Mouse (Mus musculus) cerebellum, postnatal 36 days (tissue): ENCODE measurements around the gene Mpdu1.

Source experiments
- DNase-seq, 2 experiments: peaks; one replicate each; pipeline ENCODE4 v3.0.0; 2021 to 2022; ENCODE audit warnings: mixed read lengths in 2 of 2

The Mpdu1 gene

DNA sequence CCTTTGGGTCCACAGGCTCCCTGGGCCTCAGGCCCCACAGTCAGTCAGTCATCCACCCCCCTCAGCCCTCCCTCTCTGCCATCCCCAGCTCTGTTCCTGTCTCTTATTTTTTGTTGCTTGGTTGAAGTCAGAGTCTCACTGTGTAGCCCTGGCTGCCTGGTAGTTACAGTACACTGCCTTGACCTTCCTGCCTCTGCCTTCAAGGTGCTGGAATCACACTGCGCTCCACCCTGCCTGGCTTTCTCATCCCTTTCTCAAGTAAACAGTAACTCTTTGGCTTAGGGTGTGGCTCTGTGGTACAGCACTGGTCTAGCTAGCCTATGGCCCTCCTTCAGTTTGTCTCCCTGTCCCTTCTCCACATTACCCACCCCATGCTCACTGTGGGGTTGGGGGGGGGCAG lies 27.4 kb upstream of the Mpdu1 start:
- DNase-seq: no peak

DNA sequence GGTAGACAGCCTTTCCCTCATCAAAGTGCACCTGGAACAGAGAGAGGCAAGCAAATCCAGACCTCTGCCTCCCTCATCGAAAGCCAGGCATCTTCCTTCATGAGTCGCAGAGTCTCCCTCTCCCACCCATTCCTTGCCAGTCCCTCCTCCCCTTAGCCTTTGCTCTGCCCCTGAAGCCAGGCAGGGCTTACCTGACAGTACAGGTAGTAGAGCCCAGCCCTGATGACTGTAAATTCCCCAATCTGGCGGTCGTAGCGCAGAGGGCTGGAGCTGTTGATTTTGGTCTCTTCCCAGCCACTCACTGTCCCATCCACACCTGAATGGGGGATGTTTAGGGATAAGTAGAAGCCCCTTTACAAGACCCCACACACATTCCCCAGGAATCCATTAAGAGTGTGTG lies 24.6 kb upstream of the Mpdu1 start:
- DNase-seq: no peak

DNA sequence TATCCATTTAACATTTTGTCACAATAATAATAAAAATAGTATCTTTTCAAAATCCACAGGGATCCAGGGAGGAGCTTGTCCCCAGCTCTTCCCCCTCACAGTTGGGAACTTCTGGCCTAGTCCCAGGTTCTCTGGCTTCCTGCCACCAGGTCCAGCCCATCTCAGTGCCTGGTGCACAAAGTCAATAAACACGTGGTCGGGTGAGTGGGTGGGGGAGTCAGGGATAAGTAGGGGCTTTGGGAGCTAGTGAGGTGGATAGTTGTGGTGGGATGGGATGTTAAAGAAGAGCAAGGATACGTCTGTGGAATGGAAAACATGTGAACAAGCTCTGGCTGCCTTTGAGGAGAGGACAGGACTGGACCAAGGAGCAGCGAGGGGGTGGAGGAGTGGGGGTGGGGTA lies 23.9 kb upstream of the Mpdu1 start:
- peak; percentile 77 to 84 for DNase-seq

DNA sequence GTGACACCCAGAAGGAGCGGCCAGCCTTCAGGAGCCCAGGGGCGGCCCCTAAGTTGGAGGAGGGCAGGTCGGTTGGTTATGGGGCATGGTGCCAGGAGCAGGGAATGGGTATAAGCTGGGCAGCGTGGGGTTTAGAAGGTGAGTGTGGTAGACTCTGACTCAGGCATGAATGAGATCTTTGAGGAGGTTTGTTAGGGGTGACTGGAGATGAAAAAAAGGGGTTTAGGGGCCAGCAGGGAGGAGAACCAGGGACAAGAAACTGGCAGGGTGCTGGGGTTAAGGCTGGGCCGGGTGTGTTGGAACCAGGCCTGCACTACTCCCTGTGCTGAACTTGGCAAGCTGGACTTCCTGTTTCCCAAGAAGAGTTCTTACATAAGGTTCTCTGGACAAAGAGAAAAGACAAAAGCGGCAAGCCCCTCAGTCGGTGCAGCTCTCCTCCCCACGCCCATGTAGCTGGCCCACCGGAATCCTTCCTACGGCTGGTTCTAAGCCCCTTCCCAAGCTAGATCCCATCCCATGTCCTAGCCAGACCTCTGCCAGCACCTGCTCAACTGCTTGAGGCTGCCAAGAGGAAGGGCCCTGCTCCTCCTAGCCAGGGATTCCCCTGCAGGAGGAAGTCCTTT lies 23.2 kb upstream of the Mpdu1 start, which contains the start of gene Tnfsf13:
Gene Tnfsf13 (minus strand): TSS at position 259 of the 623 bp plus-strand sequence.
- peak; percentile 79 to 84 for DNase-seq

DNA sequence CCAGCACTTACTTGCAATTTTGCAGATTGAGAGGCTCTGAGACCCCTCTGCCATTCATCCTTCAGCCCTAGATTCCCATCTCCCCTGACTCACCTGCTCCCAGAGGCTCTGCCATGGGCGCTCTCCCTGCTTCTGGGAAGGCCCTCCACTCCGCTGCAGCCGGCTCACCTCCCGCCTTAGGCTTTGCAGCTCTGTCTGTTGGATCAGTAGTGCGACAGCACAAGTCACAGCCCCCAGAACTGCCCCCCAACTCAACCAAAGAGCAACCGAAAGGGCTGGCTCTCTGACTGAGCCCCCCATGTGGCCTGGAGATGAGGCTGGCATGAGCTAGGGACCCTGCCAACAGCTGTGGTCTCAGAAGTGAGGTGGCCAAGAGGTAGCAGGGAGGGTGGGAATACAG lies 22.5 kb upstream of the Mpdu1 start:
- DNase-seq: no peak

DNA sequence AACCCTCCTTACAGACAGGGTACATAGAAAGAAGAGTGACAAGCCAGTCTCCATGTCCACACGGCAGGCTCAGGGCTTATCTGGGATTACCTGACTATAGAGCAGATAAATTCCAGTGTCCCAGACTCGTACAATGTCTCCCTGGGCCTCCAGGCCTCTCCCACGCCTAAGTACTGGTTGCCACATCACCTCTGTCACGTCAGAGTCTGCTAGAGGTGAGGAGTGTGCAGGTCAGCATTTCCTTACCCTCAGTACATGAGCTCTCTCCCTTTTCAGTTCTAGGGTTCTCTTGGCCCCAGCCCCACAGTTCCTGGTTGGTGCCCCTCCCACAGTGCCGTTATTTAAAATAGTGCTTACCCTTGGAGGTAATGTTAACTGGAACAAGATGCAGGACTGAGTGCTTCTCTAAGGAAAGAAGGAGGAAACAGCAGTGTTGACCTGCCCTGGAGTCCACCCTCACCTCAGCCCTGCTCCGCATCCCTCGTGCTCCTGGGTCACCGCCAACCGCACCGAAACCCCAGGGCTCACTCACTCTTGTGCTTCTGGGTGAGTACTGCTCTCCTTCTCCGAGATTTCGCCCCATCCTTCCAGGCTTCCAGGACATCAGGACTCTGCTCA lies 21.8 kb upstream of the Mpdu1 start:
- DNase-seq: peak in 1 of 2 experiments; percentile 40

DNA sequence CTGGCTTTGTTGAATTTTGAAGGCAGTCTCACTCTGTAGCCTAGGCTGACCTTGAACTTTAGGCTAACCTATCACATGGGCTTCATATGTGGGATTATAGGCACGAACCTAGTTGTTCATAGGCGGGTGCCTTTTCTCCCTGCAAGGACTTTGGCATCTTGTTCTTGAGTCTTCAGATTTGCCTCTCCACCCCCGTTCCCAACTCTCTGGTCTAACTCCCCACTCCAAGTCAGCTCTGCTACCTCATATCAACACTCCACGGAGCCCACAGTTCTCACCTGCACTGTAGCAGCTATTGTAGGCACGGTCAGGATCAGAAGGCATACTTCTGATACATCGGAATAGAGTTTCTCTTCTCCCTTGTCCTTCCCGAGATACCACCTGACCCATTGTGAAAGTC lies 21.1 kb upstream of the Mpdu1 start:
- DNase-seq: no peak

DNA sequence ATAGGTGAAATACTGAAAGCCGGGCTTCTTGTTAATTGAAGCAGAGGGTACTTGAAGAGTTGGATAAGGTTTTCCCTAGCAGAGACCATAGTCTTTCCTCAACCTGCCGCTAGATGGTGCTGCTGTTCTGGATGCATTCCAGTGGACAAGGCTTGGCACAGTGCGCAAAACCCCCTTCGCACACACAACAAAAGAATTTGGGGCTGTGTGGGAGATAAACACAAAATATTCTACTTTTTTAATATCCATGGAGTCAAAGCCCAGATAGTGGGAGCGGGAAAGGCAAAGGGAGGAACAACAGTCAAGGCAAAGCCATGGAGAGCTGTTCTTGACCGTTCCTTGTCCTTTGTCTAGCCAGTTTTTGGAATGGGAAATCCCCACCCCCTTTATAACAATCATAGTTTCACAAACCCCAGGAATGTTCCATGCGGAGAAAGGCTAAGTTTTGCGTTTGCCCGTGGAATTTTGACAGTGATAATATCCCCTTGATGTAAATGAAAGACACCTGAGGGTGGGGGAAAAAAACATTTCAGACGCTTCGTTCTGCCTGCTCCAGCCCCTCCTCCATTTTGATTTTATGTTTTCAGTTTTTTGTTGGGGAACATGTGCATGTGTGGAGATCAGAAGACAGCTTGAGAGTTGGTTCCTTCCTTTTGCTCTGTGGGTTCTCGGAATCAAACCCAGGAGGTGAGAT lies 20.5 kb upstream of the Mpdu1 start:
- DNase-seq: peak; percentile 90 to 94

DNA sequence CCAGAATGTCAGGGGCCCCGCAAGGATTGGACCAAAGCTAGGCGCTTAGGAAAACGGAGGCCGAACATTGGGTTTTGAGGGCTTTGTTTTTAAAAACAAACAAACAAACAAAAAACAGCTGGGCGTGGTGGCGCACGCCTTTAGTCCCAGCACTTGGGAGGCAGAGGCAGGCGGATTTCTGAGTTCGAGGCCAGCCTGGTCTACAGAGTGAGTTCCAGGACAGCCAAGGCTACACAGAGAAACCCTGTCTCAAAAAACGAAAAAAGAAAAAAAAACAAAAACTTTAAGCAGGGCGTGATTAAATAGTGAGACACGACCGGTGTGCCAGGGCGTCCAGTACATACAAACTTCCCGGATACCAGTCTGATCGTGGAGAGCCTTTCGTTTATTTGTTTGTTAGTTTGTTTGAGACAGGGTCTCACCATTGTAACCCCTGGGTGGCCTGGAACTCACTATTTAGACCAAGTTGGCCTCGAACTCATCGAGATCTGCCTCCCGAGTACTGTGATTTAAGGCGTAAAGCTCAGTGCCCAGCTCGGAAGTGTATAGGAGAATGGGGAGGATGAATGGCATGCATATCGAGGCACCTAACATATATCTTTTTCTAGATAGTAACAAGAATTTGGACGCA lies 19.9 kb upstream of the Mpdu1 start:
- peak in 1 of 2 experiments; percentile 24 for DNase-seq

DNA sequence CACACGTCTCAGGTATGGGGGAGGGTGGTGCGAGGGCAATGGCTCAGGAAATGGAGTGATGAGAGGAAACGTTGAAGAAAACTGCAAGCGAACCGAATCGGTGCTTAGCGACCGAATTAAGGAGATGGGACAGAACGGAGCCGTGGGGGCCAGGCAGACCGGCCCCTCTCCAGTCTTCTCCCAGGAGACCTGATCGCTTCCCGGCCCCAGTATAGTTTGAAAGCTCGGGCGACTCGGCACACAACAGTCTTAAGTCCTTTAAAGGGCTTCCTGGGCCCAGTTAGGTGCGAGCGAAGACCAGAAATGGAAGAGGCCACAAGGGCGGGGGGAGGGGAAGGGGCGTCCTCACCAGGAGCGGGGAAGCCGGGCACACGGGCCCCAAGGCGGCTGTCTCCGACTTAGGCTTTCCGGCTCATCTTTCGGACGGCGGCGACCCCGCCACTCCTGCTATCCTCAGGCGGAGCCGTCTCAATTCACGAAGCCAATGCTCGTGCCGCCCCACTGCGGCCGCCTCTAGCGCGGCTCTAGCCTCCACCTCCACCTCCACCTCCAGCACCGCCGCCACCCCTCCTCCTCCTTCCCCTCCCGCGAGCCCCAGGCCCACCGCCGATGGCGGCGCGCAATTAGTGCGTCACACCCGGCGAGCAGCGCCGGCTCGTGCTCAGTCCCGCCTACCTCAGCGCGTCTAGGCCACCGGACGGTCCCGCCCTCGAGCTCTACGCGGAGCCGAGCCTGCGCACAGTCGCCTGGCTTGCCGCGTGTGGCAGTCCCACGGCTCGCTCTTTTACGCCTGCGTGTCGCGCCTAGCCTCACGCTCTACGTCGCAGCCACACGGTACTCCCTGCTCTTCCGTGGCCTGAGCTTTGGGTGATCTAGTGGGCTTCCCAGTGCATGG lies 19.1 kb upstream of the Mpdu1 start, which contains the start of gene Senp3:
Gene Senp3 (minus strand): TSS at position 771 of the 895 bp plus-strand sequence.
- DNase-seq: peak; percentile 95 to 98

DNA sequence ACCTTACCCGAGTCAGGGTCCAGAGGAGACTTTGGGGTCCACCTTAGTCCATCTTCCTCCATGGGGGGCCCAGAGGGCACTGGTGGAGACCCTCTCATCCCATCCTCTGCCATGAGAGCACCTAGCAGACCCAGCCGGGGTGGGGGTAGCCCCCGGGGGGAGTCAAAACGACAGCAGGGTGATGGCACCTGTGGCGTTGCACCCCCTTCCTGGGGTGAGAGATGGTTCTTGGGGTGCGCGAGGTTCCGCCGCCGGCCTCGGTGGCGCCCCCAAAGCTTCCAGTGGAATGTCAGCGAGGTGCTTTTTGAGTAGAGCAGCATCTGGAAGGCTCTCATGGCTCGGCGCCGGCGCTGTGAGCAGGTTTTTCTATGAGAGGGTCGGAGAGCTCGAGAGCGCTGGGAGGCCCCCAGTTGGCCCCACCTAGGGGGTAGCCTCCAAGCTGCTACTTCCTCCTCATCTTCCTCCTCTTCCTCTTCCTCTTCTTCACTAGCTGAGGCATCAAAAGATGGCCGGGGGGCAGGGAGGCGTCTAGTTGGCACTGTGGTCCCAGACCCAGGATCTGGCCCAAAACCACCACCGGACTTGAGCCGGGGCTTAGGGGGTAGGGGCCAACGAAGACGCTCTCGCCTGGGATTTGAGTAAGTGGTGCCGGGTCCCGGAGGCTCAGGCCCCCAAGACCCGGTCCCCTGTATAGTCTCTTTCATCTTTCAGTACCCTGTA lies 17.9 kb upstream of the Mpdu1 start:
- DNase-seq: peak in 1 of 2 experiments; percentile 15

DNA sequence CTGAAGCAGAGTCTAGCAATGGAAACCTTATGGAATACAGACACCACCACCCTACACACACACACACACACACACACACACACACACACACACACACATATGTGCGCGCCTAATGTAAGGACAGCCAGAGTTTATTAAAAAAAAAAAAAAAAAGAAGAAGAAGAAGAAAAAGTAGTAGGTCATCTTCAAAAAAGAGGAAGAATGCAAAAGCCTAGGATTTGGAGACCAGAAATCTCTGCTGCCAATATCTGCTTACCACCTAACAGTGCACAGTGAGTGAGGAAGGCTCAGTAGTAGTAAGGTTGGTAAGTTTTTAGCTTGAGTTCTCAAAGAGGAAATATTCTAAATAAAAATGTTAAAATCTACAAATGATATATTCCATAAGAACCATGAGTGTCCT lies 16.7 kb upstream of the Mpdu1 start:
- no peak for DNase-seq

DNA sequence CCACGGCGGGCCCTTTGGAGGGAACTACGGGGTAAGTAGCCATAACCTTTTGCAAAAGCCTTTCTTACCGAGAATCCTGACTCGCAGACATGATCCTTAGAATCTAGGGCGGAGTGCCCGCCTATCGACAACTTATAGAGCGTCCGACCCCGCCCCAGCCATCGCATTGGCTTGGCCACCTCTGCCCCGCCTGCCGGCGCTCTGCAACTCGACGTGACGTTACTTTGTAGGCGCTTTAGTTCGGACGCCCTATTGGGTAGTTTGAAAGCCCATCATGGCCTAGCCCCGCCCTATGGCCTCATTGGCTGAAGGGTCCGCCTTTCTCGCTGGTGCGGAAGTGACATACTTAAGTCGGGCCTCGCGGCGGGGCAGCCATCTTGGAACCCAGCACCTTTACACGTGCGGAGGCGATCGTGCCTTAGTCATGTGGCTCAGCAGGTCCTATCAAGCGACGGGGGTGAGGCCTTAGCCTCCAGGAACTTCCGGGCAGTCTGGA lies 9.8 kb upstream of the Mpdu1 start, which contains the start of gene Eif4a1:
Gene Eif4a1 (minus strand): TSS at position 213 of the 496 bp plus-strand sequence.
- DNase-seq: peak; percentile 100

DNA sequence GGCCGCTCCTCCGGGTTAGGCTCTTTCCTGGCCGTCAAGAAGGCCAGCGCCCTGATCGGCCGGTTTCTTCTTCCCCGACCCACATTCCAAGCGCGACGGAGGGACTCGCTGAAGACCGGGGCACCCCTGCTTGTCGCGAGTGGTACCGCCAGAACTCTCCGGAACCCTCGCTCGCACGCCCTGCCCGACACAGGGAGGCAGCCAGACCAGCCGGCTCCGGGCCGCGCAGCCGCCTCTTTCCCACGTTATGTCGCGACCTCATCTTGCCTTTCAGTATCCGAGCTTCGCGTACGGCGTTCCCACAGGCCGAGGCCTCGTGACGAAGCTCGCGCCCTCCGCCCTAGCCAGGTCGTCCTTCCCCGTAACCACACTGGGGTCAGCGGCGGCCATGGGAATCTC lies 9.3 kb upstream of the Mpdu1 start:
- DNase-seq: no peak

DNA sequence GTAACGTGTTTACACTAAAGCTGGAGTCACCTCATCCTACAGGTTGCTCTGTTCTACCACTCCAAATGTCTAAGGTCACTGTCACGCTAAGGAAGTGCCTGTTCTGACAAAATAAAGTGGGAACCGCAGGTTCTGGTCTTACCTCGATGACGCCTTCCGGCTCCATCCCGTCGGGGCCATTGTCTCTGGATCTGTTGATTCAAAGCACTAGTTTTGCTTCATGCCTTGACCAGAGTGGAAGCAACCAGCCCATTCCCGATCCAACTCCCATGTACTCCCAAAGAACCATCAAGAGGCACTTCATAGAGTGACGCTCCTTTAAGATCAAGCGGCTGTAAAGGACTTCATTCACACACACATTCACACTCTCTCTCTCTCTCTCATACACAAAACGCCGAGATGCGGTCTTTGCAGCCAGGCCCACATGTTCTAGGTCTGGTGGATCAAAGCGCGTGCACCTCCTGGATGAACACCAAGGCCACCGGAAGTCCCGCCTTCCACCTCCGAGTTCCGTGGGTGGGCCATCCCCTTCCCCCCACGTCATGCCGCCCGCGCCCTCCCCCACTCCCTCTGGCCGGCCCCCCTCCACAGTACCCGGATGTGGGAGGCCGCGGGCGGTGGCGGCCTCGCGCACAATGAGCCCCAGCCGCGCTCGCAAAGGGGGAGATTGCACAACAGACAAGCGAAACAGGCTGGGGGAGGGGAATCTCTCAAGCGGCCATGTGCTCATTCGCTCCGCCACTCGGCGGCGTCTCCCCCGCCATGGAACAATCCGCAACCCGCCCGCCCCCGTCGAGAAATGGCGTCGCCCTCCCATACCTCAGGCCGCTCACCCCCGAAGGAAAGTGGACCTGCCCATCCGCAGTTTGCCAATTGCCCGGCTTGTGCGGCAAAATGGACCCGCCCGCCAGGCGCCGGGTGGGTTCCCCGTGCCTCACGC lies 8.6 kb upstream of the Mpdu1 start:
- peak; percentile 93 to 96 for DNase-seq

DNA sequence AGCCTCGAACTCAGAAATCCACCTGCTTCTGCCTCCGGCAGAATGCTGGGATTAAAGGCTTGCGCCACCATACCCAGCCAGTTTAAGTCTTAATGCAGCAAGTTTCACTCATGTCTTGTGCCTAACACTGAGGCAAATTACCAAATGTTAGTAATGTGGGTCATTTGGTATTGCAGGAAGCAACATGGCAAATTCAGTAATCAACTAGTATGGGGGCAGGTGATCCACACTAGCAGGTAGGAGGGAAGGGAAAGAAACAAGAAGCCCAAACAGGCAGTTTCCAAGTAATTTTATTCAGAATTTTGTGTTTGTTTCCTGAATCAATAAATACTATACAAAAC lies 4.2 kb upstream of the Mpdu1 start:
- DNase-seq: no peak

DNA sequence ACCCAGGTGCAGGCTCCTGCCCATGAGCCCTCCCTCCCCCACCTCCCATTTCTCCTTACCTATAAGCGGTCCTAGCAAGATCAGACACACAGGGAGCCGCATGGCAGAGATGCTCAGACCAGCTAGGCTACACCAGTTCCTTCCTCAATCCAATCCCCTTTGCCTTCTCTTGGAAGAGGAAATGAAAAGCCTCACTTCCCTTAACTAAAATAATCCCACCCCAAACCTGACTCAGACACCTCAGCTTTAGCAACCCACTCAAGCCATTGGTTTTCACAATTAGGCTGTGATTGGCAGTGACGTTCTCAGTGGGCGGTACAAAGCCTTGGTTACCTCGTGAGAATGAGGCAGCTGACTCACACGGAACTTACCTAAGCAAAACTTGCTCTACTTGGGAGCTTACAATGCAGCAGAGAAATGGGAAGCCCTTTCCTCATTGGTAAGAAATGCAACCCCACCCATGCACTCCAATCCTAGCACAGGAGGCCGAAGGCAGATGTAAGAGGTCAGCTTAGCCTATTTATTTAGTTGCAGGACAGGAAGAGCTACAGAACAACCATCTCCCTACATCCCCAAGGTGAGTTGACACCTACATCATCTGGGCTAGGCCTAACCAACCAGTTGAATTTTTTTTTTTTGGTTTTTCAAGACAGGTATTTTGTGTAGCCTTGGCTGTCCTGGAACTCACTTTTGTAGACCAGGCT lies 3.7 kb upstream of the Mpdu1 start, which contains the start of gene Cd68:
Gene Cd68 (minus strand): TSS at position 193 of the 704 bp plus-strand sequence.
- DNase-seq: no peak

DNA sequence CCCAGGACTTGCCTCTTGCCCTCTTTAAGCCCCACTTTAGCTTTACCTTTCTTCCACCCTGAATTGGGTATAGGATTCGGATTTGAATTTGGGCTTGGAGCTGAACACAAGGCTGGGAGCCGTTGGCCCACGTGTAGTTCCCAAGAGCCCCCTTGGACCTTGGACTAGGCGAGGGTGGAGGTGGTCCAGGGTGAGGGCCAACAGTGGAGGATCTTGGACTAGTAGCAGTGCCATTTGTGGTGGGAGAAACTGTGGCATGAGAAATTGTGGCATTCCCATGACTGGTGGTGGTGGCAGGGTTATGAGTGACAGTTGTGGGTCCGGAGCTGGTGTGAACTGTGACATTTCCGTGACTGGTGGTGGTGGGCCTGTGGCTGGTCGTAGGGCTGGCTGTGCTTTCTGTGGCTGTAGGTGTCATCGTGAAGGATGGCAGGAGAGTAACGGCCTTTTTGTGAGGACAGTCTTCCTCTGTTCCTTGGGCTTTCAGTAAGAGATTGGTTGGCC lies 3.1 kb upstream of the Mpdu1 start:
- no peak for DNase-seq

DNA sequence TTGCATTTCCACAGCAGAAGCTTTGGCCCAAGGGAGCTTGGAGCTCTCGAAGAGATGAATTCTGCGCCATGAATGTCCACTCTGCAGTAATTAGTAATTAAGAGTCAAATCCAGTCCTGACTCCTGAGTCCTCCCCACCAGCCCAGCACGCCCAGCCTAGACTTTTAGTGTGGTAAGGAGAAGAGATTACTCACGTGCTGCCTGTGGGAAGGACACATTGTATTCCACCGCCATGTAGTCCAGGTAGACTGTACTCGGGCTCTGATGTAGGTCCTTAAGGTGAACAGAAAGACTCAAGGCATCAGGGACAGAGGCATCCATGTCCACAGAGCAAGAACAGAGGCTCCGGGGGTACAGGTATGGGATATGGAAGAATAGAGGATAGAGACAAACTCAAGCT lies 2.4 kb upstream of the Mpdu1 start:
- no peak for DNase-seq
